Comparison of ENCODE assay signal across 10 mouse cellular contexts in the genomic region with DNA sequence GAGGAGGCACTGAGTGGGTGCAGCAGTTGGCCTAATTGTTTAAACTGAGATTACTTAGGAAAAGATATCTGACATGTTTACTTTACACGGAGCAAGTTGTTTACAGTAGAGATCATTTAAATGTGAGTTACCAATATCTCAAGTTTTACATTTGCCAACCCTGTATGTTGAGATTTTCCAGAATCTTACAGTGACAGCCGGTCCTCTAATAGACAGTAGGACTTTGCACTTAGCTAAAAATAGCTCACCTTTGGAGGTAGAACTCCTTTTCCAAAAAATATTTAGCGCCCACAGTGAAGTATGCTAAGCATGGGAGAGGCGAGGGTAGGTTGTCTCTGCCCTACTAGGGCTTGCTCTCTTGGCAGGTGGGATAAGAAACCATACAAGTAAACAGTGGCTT.
"Had no signal": no experiment of that assay in that cellular context is flagged by ENCODE, and none has a peak within 500 bp of the region (broad histone marks: within the 10 kb centered on the region; RNA-seq: fewer than 3 reads in every experiment).

No protein-coding gene starts in this region.

- H3K4me2 ChIP-seq: liver, embryonic 13.5 days; midbrain, embryonic 13.5 days had no signal

- H3K9me3 ChIP-seq: limb, embryonic 10.5 days; liver, embryonic 13.5 days; midbrain, embryonic 13.5 days had no signal

- DNase-seq: kidney, adult 8-10 months; kidney, postnatal 14 days; liver, embryonic 13.5 days; liver, postnatal 0 days; right cerebral cortex, postnatal 14 days; thymus, postnatal 36 days had no signal

- H3K36me3 ChIP-seq: limb, embryonic 10.5 days; liver, embryonic 13.5 days; midbrain, embryonic 13.5 days had no signal

- ATAC-seq: inflammation-experienced regulatory T-cells, adult 6 months; liver, postnatal 0 days; midbrain, embryonic 13.5 days had no signal

- H3K4me1 ChIP-seq: limb, embryonic 10.5 days; midbrain, embryonic 13.5 days had no signal

- H3K4me3 ChIP-seq: left cerebral cortex, adult 2 months; limb, embryonic 10.5 days; liver, embryonic 13.5 days; midbrain, embryonic 13.5 days had no signal

- H3K27ac ChIP-seq: left cerebral cortex, adult 2 months; limb, embryonic 10.5 days; liver, embryonic 13.5 days; midbrain, embryonic 13.5 days had no signal

- H3K9ac ChIP-seq: liver, embryonic 13.5 days; liver, postnatal 0 days; midbrain, embryonic 13.5 days had no signal

- H3K27me3 ChIP-seq: liver, embryonic 13.5 days; midbrain, embryonic 13.5 days had no signal
